Mouse (Mus musculus) adrenal gland, adult 18-20 months (tissue): ENCODE results near the gene Tsr3. TPM values are rescaled to one million over a fixed set of nuclear protein-coding genes. Genes with fewer than 3 reads are reported as not detected.
A peak's percentile ranks its signal among the peaks of the same experiment; 100 is the strongest.

ENCODE experiments used
- DNase-seq, 2 experiments: peaks; one replicate each; pipeline ENCODE4 v3.0.0; 2021 to 2022; ENCODE audit warnings: low spot score in 2 of 2
- microRNA-seq, 2 experiments: library from miRNA; unstranded; fragments of <30 nt; microRNA quantifications; one replicate each; pipeline ENCODE4 v1.2.0; 2021; ENCODE audit warnings: borderline number of aligned reads in 2 of 2
- total RNA-seq, 2 experiments: library from RNA; stranded (reverse); gene quantifications; 1 replicate in 1 of 2; 2 replicates in 1 of 2; pipeline ENCODE4 v1.2.3; 2021

The Tsr3 gene
- total RNA-seq, 2 experiments from 2014 or later: 20.3 to 22.6 TPM

DNA sequence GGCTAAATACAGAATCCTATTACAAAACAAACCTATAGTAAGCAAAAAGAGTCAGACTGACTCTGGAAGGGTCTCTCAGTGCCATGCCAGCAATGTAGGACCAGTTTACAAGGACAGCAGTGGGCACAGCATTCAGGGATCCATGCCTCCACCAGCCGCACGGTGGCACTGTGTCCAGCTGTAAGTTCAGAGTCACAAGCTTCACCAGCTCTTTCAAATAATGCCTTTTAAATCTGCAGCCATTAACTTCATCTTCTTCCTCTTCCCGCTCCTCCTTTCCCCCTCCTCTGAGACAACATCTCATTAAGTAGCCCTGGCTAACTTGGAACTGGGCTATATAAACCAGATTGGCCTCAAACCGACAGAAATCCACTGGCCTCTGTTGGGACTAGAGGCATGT is 48.9 kb downstream of the Tsr3 start:
- peak; percentile 41 to 48 for DNase-seq

DNA sequence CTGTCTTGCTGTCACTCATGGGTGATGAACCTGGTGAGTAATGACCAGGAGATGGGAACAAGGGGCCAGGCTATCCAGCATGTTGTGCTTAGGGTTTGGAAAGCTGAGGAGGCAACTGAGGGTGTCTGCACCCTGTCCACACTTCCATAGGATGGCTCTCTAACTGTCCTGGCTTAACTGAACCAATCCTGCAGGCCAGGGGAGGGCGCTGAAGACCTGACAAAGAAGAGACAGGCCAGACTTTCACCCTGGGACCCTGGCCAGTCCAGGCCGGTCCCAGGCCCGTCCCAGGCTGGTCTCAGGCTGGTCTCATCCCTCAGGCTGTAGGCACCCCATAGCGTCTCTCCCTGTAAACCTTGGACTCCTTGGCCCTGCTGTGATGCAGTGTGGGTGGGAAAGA is 50.4 kb downstream of the Tsr3 start:
- no peak for DNase-seq

Small RNAs within 50 kb of the gene (microRNA-seq; reads per million reads assigned to microRNA genes)
- 28.8 to 41.6 reads per million in 2 experiments for gene Mir3547

Other genes starting within 250 kb of the Tsr3 start
- gene Cramp1l, start 224.4 kb upstream of the Tsr3 start, total RNA-seq: 10 to 100 TPM; 20.4 to 24.0 TPM
- gene Ift140, start 224.1 kb upstream of the Tsr3 start, total RNA-seq: 10 to 100 TPM; 20.3 to 29.9 TPM
- gene Tmem204, start 156.6 kb upstream of the Tsr3 start, total RNA-seq: 10 to 100 TPM; 43.2 to 45.6 TPM
- gene Telo2, start 124.2 kb upstream of the Tsr3 start, total RNA-seq: 10 to 100 TPM; 18.4 to 21.9 TPM
- gene Ptx4, start 119.4 kb upstream of the Tsr3 start, total RNA-seq: not detected
- 10 to 100 TPM; 42.0 to 43.7 TPM for gene Clcn7, start 106.8 kb upstream of the Tsr3 start, total RNA-seq
- gene Ccdc154, start 77.7 kb upstream of the Tsr3 start, total RNA-seq: under 1 TPM; 0.10 to 0.13 TPM
- gene Gm38655, start 64.7 kb upstream of the Tsr3 start, total RNA-seq: not detected
- gene BC003965, start 55.6 kb upstream of the Tsr3 start, total RNA-seq: 10 to 100 TPM; 18.5 to 20.0 TPM
- gene Unkl, start 51.8 kb upstream of the Tsr3 start, total RNA-seq: 10 to 100 TPM; 15.4 to 16.2 TPM
- 10 to 100 TPM; 42.4 to 46.5 TPM for gene Gnptg, start within 50 bp of the Tsr3 start, total RNA-seq
- 10 to 100 TPM; 11.7 to 16.2 TPM for gene Baiap3, start 16.2 kb downstream of the Tsr3 start, total RNA-seq
- gene Ube2i, start 34.5 kb downstream of the Tsr3 start, total RNA-seq: 100 to 1,000 TPM; 207 to 260 TPM
- under 1 TPM; 0.33 to 0.48 TPM for gene Prss34, start 58.2 kb downstream of the Tsr3 start, total RNA-seq
- gene Prss28, start 68.5 kb downstream of the Tsr3 start, total RNA-seq: not detected
- not detected for gene Prss29, start 78.5 kb downstream of the Tsr3 start, total RNA-seq
- gene Tpsab1, start 105.4 kb downstream of the Tsr3 start, total RNA-seq: 1 to 10 TPM in 1 of 2 experiments, under 1 TPM in 1; 0.53 to 1.5 TPM
- gene Tpsb2, start 126.1 kb downstream of the Tsr3 start, total RNA-seq: 1 to 10 TPM; 2.9 to 6.7 TPM
- gene Tpsg1, start 129.1 kb downstream of the Tsr3 start, total RNA-seq: under 1 TPM in 1 of 2 experiments, not detected in 1; 0.38 TPM
- gene Cacna1h, start 193.6 kb downstream of the Tsr3 start, total RNA-seq: 10 to 100 TPM; 69.5 to 83.9 TPM
- not detected for gene Tekt4, start 214.4 kb downstream of the Tsr3 start, total RNA-seq